Mouse (Mus musculus): Measurements from ENCODE around the gene Supt20. TPM values are rescaled to one million over a fixed set of nuclear protein-coding genes. Genes with fewer than 3 reads are reported as not detected.

Supt20 gene
- total RNA-seq, 2 experiments from 2014 or later, result 41.6 to 42.3 TPM

Other genes with a start within 250 kb of the Supt20 start
- gene Gm21958, start 21.5 kb downstream of the Supt20 start, total RNA-seq (2021), result not detected
- gene Exosc8, start 42.6 kb downstream of the Supt20 start, total RNA-seq (2021), result 10 to 100 TPM; 23.4 to 23.8 TPM
- gene Alg5, start 42.7 kb downstream of the Supt20 start, total RNA-seq (2021), result 10 to 100 TPM; 17.3 to 19.2 TPM
- 1 to 10 TPM; 6.4 to 8.0 TPM for gene Smad9, start 62.8 kb downstream of the Supt20 start, total RNA-seq (2021)
- gene Rfxap, start 115.0 kb downstream of the Supt20 start, total RNA-seq (2021), result 10 to 100 TPM; 47.5 to 58.9 TPM
- 10 to 100 TPM; 31.5 to 32.0 TPM for gene Sertm1, start 223.1 kb downstream of the Supt20 start, total RNA-seq (2021)